Mouse (Mus musculus): ENCODE data around the gene Sh2d4b. TPM values are rescaled to one million over a fixed set of nuclear protein-coding genes. Genes with fewer than 3 reads are reported as not detected.

Gene Sh2d4b
- polyA plus RNA-seq, 1 experiment from 2014 or later, result 0.38 TPM

GRCm38 (mm10) chr14:40902307-40903055, 9.4 kb upstream of the Sh2d4b start:
- Histone ChIP-seq H3K9me3 (ENCODE audit: low read length) (no peaks in the 10 kb centered on the region), H3K36me3 (ENCODE audit: insufficient read depth, low read length) (peaks cover under 1% of the 10 kb centered on the region; the same call in 1 of the 2 replicates), H3K27ac (ENCODE audit: low read length) (no peak overlapping the region), H3K4me1 (ENCODE audit: insufficient read depth, low read depth, low read length) (no peaks in the 10 kb centered on the region), H3K4me2 (replicated peaks; ENCODE audit: low read depth, low read length) (no peak overlapping the region), H3K4me3 (ENCODE audit: low read depth, low read length) (no peak overlapping the region), H3K27me3 (replicated peaks; ENCODE audit: insufficient read depth, low read length) (no peaks in the 10 kb centered on the region), H3K9ac (replicated peaks; ENCODE audit: low read depth) (no peak overlapping the region)
- no peak for TF ChIP-seq CTCF (IDR thresholded peaks at IDR 0.05)
- TF ChIP-seq EP300 (IDR thresholded peaks at IDR 0.05), result peak; percentile 74
- peak; percentile 69 for ATAC-seq
- DNase-seq (ENCODE audit: low spot score), result peak; percentile 44
- WGBS, result 54% methylated on average over 12 of the region's 12 CpGs

- H3K36me3 ChIP-seq (ENCODE audit: insufficient read depth, low read length), result no peaks in the 10 kb centered on the region
- TF ChIP-seq EP300 (IDR thresholded peaks at IDR 0.05) (no peak), CTCF (IDR thresholded peaks at IDR 0.05) (no peak)
- ATAC-seq, result no peak
- DNase-seq (ENCODE audit: low spot score), result no peak
- H3K27me3 ChIP-seq (replicated peaks; ENCODE audit: insufficient read depth, low read length), result no peaks in the 10 kb centered on the region
- H3K4me3 ChIP-seq (ENCODE audit: low read depth, low read length), result no peak overlapping the region
- WGBS, result 51% methylated on average over 2 of the region's 2 CpGs
- H3K9me3 ChIP-seq (ENCODE audit: low read length), result no peaks in the 10 kb centered on the region
- H3K4me2 ChIP-seq (replicated peaks; ENCODE audit: low read depth, low read length), result no peak overlapping the region
- no peak overlapping the region for H3K9ac ChIP-seq (replicated peaks; ENCODE audit: low read depth)
- no peaks in the 10 kb centered on the region for H3K4me1 ChIP-seq (ENCODE audit: insufficient read depth, low read depth, low read length)
- H3K27ac ChIP-seq (ENCODE audit: low read length), result no peak overlapping the region
Observed at GRCm38 (mm10) chr14:40900267-40900666, 7.2 kb upstream of the Sh2d4b start.

GRCm38 (mm10) chr14:40897916-40898315, 4.8 kb upstream of the Sh2d4b start:
- Histone ChIP-seq H3K4me2 (replicated peaks; ENCODE audit: low read depth, low read length) (no peak overlapping the region), H3K9ac (replicated peaks; ENCODE audit: low read depth) (no peak overlapping the region), H3K4me3 (ENCODE audit: low read depth, low read length) (no peak overlapping the region), H3K9me3 (ENCODE audit: low read length) (no peaks in the 10 kb centered on the region), H3K27ac (ENCODE audit: low read length) (no peak overlapping the region), H3K4me1 (ENCODE audit: insufficient read depth, low read depth, low read length) (no peaks in the 10 kb centered on the region), H3K36me3 (ENCODE audit: insufficient read depth, low read length) (no peaks in the 10 kb centered on the region), H3K27me3 (replicated peaks; ENCODE audit: insufficient read depth, low read length) (no peaks in the 10 kb centered on the region)
- DNase-seq (ENCODE audit: low spot score) (peak; percentile 30), ATAC-seq (no peak)
- no peak for TF ChIP-seq CTCF (IDR thresholded peaks at IDR 0.05)
- no peak for TF ChIP-seq EP300 (IDR thresholded peaks at IDR 0.05)
- WGBS, result 62% methylated on average over 3 of the region's 3 CpGs

- ATAC-seq (no peak), DNase-seq (ENCODE audit: low spot score) (no peak)
- H3K4me2 ChIP-seq (replicated peaks; ENCODE audit: low read depth, low read length), result no peak overlapping the region
- TF ChIP-seq CTCF (IDR thresholded peaks at IDR 0.05), result no peak
- TF ChIP-seq EP300 (IDR thresholded peaks at IDR 0.05), result no peak
- H3K4me3 ChIP-seq (ENCODE audit: low read depth, low read length), result no peak overlapping the region
- H3K27ac ChIP-seq (ENCODE audit: low read length), result no peak overlapping the region
- no peak overlapping the region for H3K9ac ChIP-seq (replicated peaks; ENCODE audit: low read depth)
- no peaks in the 10 kb centered on the region for H3K27me3 ChIP-seq (replicated peaks; ENCODE audit: insufficient read depth, low read length)
- 61% methylated on average over 8 of the region's 8 CpGs for WGBS
- H3K36me3 ChIP-seq (ENCODE audit: insufficient read depth, low read length), result no peaks in the 10 kb centered on the region
- H3K4me1 ChIP-seq (ENCODE audit: insufficient read depth, low read depth, low read length), result no peaks in the 10 kb centered on the region
- H3K9me3 ChIP-seq (ENCODE audit: low read length), result no peaks in the 10 kb centered on the region
Observed at GRCm38 (mm10) chr14:40895681-40896080, 2.6 kb upstream of the Sh2d4b start.

- Histone ChIP-seq H3K4me3 (ENCODE audit: low read depth, low read length) (no peak overlapping the region), H3K4me2 (replicated peaks; ENCODE audit: low read depth, low read length) (peak overlapping the region; percentile 40), H3K9ac (replicated peaks; ENCODE audit: low read depth) (no peak overlapping the region), H3K4me1 (ENCODE audit: insufficient read depth, low read depth, low read length) (no peaks in the 10 kb centered on the region), H3K9me3 (ENCODE audit: low read length) (no peaks in the 10 kb centered on the region), H3K27me3 (replicated peaks; ENCODE audit: insufficient read depth, low read length) (no peaks in the 10 kb centered on the region), H3K36me3 (ENCODE audit: insufficient read depth, low read length) (no peaks in the 10 kb centered on the region), H3K27ac (ENCODE audit: low read length) (no peak overlapping the region)
- ATAC-seq (peak; percentile 87), DNase-seq (ENCODE audit: low spot score) (peak; percentile 85)
- 6% methylated on average over 23 of the region's 23 CpGs for whole genome bisulfite sequencing
- peak; percentile 49; the same call in 1 of the 2 replicates for TF ChIP-seq EP300 (IDR thresholded peaks at IDR 0.05)
- TF ChIP-seq CTCF (IDR thresholded peaks at IDR 0.05), result peak; percentile 95
Observed at GRCm38 (mm10) chr14:40894576-40895247, 1.6 kb upstream of the Sh2d4b start.

- DNase-seq (ENCODE audit: low spot score), result no peak
- no peaks in the 10 kb centered on the region for H3K36me3 ChIP-seq (ENCODE audit: insufficient read depth, low read length)
- ATAC-seq, result no peak
- no peaks in the 10 kb centered on the region for H3K9me3 ChIP-seq (ENCODE audit: low read length)
- H3K4me3 ChIP-seq (ENCODE audit: low read depth, low read length), result no peak overlapping the region
- no peak overlapping the region for H3K9ac ChIP-seq (replicated peaks; ENCODE audit: low read depth)
- H3K4me1 ChIP-seq (ENCODE audit: insufficient read depth, low read depth, low read length), result no peaks in the 10 kb centered on the region
- H3K27me3 ChIP-seq (replicated peaks; ENCODE audit: insufficient read depth, low read length), result no peaks in the 10 kb centered on the region
- TF ChIP-seq EP300 (IDR thresholded peaks at IDR 0.05) (no peak), CTCF (IDR thresholded peaks at IDR 0.05) (no peak)
- whole genome bisulfite sequencing, result 69% methylated on average over 8 of the region's 8 CpGs
- no peak overlapping the region for H3K27ac ChIP-seq (ENCODE audit: low read length)
- no peak overlapping the region for H3K4me2 ChIP-seq (replicated peaks; ENCODE audit: low read depth, low read length)
Observed at GRCm38 (mm10) chr14:40893884-40894283, 818 bp upstream of the Sh2d4b start.
